Mouse (Mus musculus) ES-E14 (cell line): Measurements from ENCODE around the gene Ahcy.
"Not testable (repeated sequence)": the region's sequence is repeated elsewhere in the genome, so short reads cannot be mapped to it uniquely, and the experiment has no call there.

ENCODE experiments used
- CHD2 ChIP-seq: IDR thresholded peaks from 2 replicates; pipeline ENCODE4 v1.6.1; 2014; ENCODE audit warnings: mild to moderate bottlenecking, low read depth, low read length, inconsistent platforms
- HCFC1 ChIP-seq: IDR thresholded peaks from 2 replicates; pipeline ENCODE4 v1.6.1; 2012; ENCODE audit warnings: low read length, inconsistent platforms, borderline replicate concordance; ENCODE audit not compliant: insufficient read depth
- MAFK ChIP-seq: IDR thresholded peaks from 2 replicates; pipeline ENCODE4 v1.6.1; 2014; ENCODE audit warnings: mild to moderate bottlenecking, low read depth, low read length, inconsistent platforms; ENCODE audit not compliant: insufficient read depth
- ZC3H11A ChIP-seq: IDR thresholded peaks from 2 replicates; pipeline ENCODE4 v1.6.1; 2012; ENCODE audit warnings: low read depth, mild to moderate bottlenecking, inconsistent platforms, low read length, borderline replicate concordance
- ZNF384 ChIP-seq: IDR thresholded peaks from 2 replicates; pipeline ENCODE4 v1.6.1; 2012; ENCODE audit warnings: low read depth, low read length, inconsistent platforms

- not testable (repeated sequence) for TF ChIP-seq ZNF384, HCFC1, CHD2, ZC3H11A, MAFK
Measured at GRCm38 (mm10) chr2:155020247-155020826, 54.0 kb downstream of the Ahcy start.
